Mouse (Mus musculus) liver, postnatal 0 days (tissue): ENCODE results near the gene Dapk3.

Source experiments
- CTCF ChIP-seq: sonication (generic); IDR thresholded peaks from 2 replicates; pipeline ENCODE4 v1.5.1; 2016; ENCODE audit warnings: antibody characterized with exemption, low read depth
- EP300 ChIP-seq: IDR thresholded peaks from 2 replicates; pipeline ENCODE4 v1.6.1; 2016; ENCODE audit warnings: antibody characterized with exemption, low read depth, mild to moderate bottlenecking

DNA sequence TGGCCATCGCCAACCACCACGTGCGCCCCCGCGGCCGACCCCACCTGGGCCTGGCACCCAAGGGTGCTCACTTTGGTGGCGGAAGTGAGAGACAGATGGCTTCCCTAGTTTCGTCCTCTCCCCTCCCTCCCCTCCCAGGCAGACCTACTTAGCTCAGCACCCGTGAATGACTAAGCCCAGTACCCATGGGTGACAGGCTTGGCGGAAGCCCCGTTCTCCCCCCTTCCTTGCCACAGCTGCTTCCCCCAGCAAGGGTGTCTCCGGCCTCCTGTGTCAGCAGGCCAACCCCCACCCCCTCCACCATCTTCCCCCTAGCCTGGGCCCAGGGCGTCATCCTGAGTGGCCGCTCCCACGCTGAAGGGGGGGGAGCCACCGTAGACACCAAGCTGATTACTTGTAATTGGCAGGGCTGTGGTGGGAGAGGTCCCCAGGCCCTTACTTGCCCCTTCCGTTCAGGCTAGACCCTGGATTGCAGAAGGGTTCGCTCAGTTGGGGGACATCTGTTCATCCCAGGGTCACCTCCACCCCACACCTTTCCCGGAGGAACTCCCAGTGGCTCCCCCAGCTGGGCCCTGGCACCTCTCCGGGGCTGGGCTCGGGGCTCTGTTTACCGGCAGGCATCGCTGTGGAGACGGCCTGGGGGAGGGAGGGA, 44.5 kb upstream of the Dapk3 start:
- no peak for TF ChIP-seq CTCF
- TF ChIP-seq EP300 = no peak
